20 mouse cellular contexts compared by ENCODE assay signal in genomic region chr1:106155702-106156101, GRCm38 (mm10).
"Had no signal": no experiment of that assay in that cellular context is flagged by ENCODE, and none has a peak within 500 bp of the region (broad histone marks: within the 10 kb centered on the region; RNA-seq: fewer than 3 reads in every experiment).

No protein-coding gene starts in this region.

- H3K9me3 ChIP-seq: heart, embryonic 10.5 days; heart, embryonic 12.5 days; hindbrain, embryonic 13.5 days; hindbrain, embryonic 15.5 days; intestine, embryonic 15.5 days; limb, embryonic 10.5 days; limb, embryonic 12.5 days; liver, embryonic 13.5 days; liver, embryonic 15.5 days had no signal

- H3K36me3 ChIP-seq: heart, embryonic 10.5 days; heart, embryonic 12.5 days; hindbrain, embryonic 13.5 days; hindbrain, embryonic 15.5 days; intestine, embryonic 15.5 days; limb, embryonic 10.5 days; limb, embryonic 12.5 days; liver, embryonic 13.5 days; liver, embryonic 15.5 days had no signal

- H3K9ac ChIP-seq: heart, embryonic 12.5 days; hindbrain, embryonic 13.5 days; hindbrain, embryonic 15.5 days; intestine, embryonic 15.5 days; limb, embryonic 12.5 days; liver, embryonic 13.5 days; liver, embryonic 15.5 days had no signal

- H3K27ac ChIP-seq: gastrocnemius, adult 2 months; heart, embryonic 10.5 days; hindbrain, embryonic 13.5 days; hindbrain, embryonic 15.5 days; intestine, embryonic 15.5 days; limb, embryonic 10.5 days; limb, embryonic 12.5 days; liver, embryonic 13.5 days; liver, embryonic 15.5 days had no signal

- DNase-seq: gastrocnemius, adult 2 months; gastrocnemius, postnatal 10 days; gastrocnemius, postnatal 25 days; heart, postnatal 4 days; kidney, adult 18-20 months; kidney, adult 8-10 months; kidney, postnatal 10 days; kidney, postnatal 4 days; liver, embryonic 13.5 days had no signal

- H3K27me3 ChIP-seq: heart, embryonic 12.5 days; hindbrain, embryonic 13.5 days; hindbrain, embryonic 15.5 days; intestine, embryonic 15.5 days; limb, embryonic 12.5 days; liver, embryonic 13.5 days; liver, embryonic 15.5 days had no signal

- H3K4me1 ChIP-seq: heart, embryonic 10.5 days; heart, embryonic 12.5 days; hindbrain, embryonic 13.5 days; hindbrain, embryonic 15.5 days; intestine, embryonic 15.5 days; limb, embryonic 10.5 days; limb, embryonic 12.5 days; liver, embryonic 13.5 days; liver, embryonic 15.5 days had no signal

- H3K4me2 ChIP-seq: heart, embryonic 12.5 days; hindbrain, embryonic 13.5 days; hindbrain, embryonic 15.5 days; intestine, embryonic 15.5 days; limb, embryonic 12.5 days; liver, embryonic 11.5 days; liver, embryonic 13.5 days; liver, embryonic 15.5 days had no signal

- H3K4me3 ChIP-seq: gastrocnemius, adult 2 months; heart, embryonic 10.5 days; heart, embryonic 12.5 days; hindbrain, embryonic 13.5 days; hindbrain, embryonic 15.5 days; intestine, embryonic 15.5 days; limb, embryonic 10.5 days; limb, embryonic 12.5 days; liver, embryonic 13.5 days; liver, embryonic 15.5 days had no signal

- ATAC-seq: inflammation-experienced regulatory T-cells, adult 6 months; intestine, embryonic 15.5 days; intestine, postnatal 0 days had no signal
